Mouse (Mus musculus) embryonic facial prominence, embryonic 11.5 days (tissue): ENCODE data around the gene Gm867. TPM values are rescaled to one million over a fixed set of nuclear protein-coding genes. Genes with fewer than 3 reads are reported as not detected.

Experiments
- ATAC-seq: fragments of 200-750 bp; cut with Nextera tagmentation; replicated peaks from 2 replicates; pipeline ENCODE4 v1.8.0; 2017; ENCODE audit warnings: low read depth; ENCODE audit not compliant: insufficient number of reproducible peaks, low FRiP score, low TSS enrichment
- DNase-seq: peaks from one replicate; pipeline ENCODE4 v3.0.0-alpha.2; 2015; ENCODE audit warnings: low spot score
- H3K27ac ChIP-seq: fragments of 300-500 bp; sonication (generic); replicated peaks from 2 replicates; pipeline ENCODE4 v1.5.1; 2014; ENCODE audit warnings: mild to moderate bottlenecking, low read depth, low read length, control low read depth
- H3K27me3 ChIP-seq: fragments of 300-500 bp; sonication (generic); 2 replicates; pipeline ENCODE4 v1.6.1; 2014; ENCODE audit warnings: mild to moderate bottlenecking, low read length, moderate library complexity, mixed read lengths; ENCODE audit not compliant: control insufficient read depth, insufficient read depth
- H3K36me3 ChIP-seq: fragments of 300-500 bp; sonication (generic); replicated peaks from 2 replicates; pipeline ENCODE4 v1.6.1; 2014; ENCODE audit warnings: low read depth, mild to moderate bottlenecking, low read length, moderate library complexity, mixed read lengths; ENCODE audit not compliant: control insufficient read depth, insufficient read depth
- H3K4me1 ChIP-seq: fragments of 300-500 bp; sonication (generic); 2 replicates; pipeline ENCODE4 v1.6.1; 2014; ENCODE audit warnings: low read length, mixed read lengths; ENCODE audit not compliant: control insufficient read depth, insufficient read depth
- H3K4me2 ChIP-seq: fragments of 300-500 bp; sonication (generic); 2 replicates; pipeline ENCODE4 v1.6.1; 2014; ENCODE audit warnings: low read depth, mild to moderate bottlenecking, control low read depth, low read length, moderate library complexity
- H3K4me3 ChIP-seq: fragments of 300-500 bp; sonication (generic); 2 replicates; pipeline ENCODE4 v1.5.1; 2014; ENCODE audit warnings: low read depth, low read length, control low read depth
- H3K9ac ChIP-seq: fragments of 300-500 bp; sonication (generic); replicated peaks from 2 replicates; pipeline ENCODE4 v1.6.1; 2014; ENCODE audit warnings: mild to moderate bottlenecking, control low read depth, low read length
- H3K9me3 ChIP-seq: fragments of 300-500 bp; sonication (generic); replicated peaks from 2 replicates; pipeline ENCODE4 v1.6.1; 2016; ENCODE audit warnings: mild to moderate bottlenecking, low read length, inconsistent platforms, mixed read lengths; ENCODE audit not compliant: control insufficient read depth
- WGBS: fragments of 180-500 bp; shearing (Covaris S2); extraction: QIAGEN DNeasy Blood & Tissue Kit; methylation state at CpG from one replicate; pipeline ENCODE4 v1.1.7; 2014; 5-methylcytosine and 5-hydroxymethylcytosine counted together
- polyA plus RNA-seq: library from polyadenylated mRNA; unstranded; fragments of >200 nt; fragmentation: Nextera tagmentation; extraction: Ambion mirVana; gene quantifications from 2 replicates; pipeline ENCODE4 v1.2.1, GENCODE M21; 2014

The Gm867 gene
- polyA plus RNA-seq, 1 experiment from 2014 or later = 0.62 TPM

DNA sequence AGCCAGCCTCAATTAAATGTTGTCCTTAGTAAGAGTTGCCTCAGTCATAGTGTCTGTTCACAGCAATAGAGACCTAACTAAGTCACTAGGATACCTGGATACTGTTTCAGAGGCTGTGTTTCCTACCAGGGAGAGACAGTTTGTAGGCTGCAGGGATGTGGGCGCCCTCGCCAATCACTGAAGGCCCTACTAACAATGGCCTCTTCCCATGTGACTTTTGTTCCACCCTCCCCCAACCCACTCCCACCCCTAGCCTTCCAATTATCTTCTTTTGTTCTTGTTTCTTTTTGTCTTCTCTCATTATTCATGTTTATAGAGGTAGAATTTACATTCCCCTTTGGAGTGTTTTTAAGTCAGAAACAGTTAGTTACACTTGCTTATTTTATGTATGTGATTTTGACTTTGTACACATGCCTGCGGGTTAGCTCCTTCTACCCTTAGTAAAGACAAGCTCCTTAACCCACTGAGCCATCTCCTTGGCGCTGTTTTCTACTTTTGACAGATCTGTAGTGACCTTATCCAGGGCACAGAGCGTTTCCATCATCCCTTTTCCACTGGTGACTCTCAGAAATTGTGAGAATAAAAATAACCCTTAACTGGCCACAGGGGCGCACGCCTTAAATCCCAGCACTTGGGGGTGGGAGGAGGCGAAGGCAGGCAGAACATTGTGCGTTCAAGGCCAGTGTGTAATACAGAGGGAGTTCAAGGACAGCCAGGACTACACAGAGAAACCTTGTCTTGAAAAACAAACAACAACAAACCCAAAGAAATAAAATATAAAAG is 761 bp upstream of the Gm867 start:
- Histone ChIP-seq H3K9me3 (no peaks in the 10 kb centered on the region), H3K27me3 (peaks cover 8% of the 10 kb centered on the region), H3K9ac (no peak overlapping the region), H3K4me3 (no peak overlapping the region), H3K4me2 (no peak overlapping the region), H3K36me3 (no peaks in the 10 kb centered on the region), H3K4me1 (no peaks in the 10 kb centered on the region), H3K27ac (no peak overlapping the region)
- DNase-seq = no peak
- no peak for ATAC-seq
- 68% methylated on average over 9 of the region's 9 CpGs for WGBS

DNA sequence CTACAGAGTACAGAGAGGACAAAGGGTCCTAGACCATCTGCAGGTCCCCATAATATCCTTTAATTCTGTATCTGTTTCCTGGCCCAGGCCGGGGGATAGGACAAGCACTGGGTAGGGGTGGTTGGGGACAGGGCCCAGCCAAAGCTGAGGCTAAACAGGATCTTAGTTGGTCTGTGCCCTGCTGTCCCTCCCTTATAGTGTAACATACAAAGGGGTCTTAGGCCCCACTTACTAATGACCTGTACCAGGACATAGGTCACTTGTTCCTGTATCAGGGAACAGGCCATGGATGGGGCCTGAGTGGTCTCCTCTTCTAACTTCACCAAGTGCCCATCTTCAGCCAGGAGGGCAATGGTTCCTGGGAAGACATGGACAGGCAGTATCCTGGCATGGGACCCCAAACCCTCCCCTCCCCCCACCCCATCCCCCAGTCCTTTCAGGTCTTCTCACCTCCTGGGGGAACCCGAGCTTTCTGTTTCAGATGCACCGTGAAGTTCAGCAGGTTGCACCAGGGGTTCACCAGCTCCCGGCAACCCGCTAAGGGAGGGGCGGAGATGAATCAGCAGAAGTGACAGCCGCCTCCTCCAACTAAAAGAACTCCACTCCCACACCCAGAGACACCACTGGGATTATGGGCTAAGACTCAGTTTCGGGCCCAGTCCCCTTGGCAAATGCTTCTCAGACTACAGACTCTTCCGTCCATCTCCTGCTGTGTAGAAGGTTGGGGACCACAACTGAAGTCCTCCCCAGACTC is 814 bp downstream of the Gm867 start:
- DNase-seq (no peak), ATAC-seq (no peak)
- no peaks in the 10 kb centered on the region for H3K36me3 ChIP-seq
- no peaks in the 10 kb centered on the region; the same call in 1 of the 2 replicates for H3K4me1 ChIP-seq
- no peaks in the 10 kb centered on the region for H3K9me3 ChIP-seq
- peaks cover 14% of the 10 kb centered on the region for H3K27me3 ChIP-seq
- no peak overlapping the region for H3K27ac ChIP-seq
- no peak overlapping the region for H3K4me2 ChIP-seq
- H3K9ac ChIP-seq = no peak overlapping the region
- WGBS = 42% methylated on average over 9 of the region's 9 CpGs
- H3K4me3 ChIP-seq = no peak overlapping the region

DNA sequence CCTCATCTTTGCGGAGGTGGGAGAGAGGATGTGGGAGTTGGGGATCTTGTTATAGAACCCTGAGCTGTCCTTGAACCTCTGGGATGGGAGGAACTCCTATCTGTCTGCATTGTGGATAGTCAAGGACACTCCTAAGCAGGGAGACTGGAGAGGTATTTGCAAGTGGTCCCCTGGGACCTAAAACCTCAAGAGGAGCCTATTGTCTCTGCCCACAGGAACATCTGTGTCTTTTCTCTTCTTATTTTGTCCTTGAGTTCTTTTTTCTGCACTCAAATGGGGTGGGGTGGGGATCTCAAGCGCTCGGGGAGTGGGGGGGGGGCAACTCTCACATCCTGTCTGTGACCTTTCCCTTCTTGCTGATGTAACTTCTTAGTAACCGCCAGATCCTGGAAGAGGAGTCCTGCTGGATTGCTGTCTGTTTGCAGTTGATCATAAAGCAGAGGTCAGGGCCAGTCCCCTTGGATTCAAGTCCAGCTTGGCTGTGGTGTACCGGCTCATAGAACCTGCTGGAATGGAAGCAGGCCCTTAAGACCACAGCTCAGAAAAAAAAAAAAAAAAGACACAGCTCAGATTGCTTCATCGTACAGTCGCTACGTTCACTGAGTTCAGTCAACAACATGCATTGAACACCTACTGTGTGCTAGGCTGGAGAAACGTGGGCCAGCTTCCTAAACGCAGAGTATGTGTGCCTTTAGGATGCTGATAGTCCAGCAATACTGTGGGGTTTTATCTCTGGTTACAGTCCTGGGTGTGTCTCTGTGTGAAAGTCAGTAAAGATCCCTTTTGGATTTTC is 2.4 kb downstream of the Gm867 start:
- DNase-seq (no peak), ATAC-seq (no peak)
- Histone ChIP-seq H3K4me1 (no peaks in the 10 kb centered on the region; the same call in none of the 2 replicates), H3K36me3 (no peaks in the 10 kb centered on the region), H3K27ac (no peak overlapping the region), H3K9ac (no peak overlapping the region), H3K9me3 (no peaks in the 10 kb centered on the region), H3K27me3 (peaks cover 14% of the 10 kb centered on the region), H3K4me2 (no peak overlapping the region), H3K4me3 (no peak overlapping the region)
- 48% methylated on average over 10 of the region's 10 CpGs for WGBS

DNA sequence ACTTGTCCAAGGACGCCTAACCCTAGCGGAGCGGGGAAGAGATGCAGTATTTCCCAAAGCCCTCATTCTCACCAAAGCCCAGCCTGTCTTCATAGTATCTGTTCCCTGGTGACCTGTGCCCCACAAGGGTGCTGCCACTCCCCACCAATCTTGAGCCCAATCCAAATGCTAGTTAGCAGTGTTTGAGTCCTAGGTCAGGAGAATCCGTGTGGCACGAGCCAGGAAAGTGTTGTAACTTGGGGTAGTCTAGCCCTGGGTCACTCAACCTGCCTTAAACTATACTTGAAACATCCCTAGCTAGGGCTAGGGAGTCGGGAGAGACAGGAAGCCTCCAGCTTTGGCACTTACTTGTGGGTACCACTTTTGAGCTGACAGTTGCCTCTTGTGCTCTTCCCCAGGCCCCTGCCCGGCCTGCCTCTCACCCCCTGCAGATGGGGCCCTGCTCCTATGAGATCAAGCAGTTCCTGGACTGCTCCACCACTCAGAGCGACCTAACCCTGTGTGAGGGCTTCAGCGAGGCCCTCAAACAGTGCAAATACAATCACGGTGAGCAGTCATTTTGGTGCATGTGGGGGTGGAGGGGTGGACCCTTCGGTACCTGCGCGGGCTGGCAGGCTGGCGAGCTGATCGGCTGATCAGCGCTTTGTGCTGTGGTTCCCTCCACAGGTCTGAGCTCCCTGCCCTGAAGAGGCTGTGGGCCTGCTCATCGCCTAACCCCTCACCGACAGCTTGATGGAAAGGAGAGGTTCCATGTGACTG is 3.4 kb downstream of the Gm867 start:
- WGBS = 30% methylated on average over 18 of the region's 18 CpGs
- H3K4me3 ChIP-seq = no peak overlapping the region
- peaks cover 3% of the 10 kb centered on the region for H3K4me1 ChIP-seq
- no peak overlapping the region for H3K4me2 ChIP-seq
- H3K27me3 ChIP-seq = peaks cover 14% of the 10 kb centered on the region
- H3K27ac ChIP-seq = no peak overlapping the region
- DNase-seq = no peak
- ATAC-seq = no peak
- no peaks in the 10 kb centered on the region for H3K36me3 ChIP-seq
- H3K9ac ChIP-seq = no peak overlapping the region
- no peaks in the 10 kb centered on the region for H3K9me3 ChIP-seq

DNA sequence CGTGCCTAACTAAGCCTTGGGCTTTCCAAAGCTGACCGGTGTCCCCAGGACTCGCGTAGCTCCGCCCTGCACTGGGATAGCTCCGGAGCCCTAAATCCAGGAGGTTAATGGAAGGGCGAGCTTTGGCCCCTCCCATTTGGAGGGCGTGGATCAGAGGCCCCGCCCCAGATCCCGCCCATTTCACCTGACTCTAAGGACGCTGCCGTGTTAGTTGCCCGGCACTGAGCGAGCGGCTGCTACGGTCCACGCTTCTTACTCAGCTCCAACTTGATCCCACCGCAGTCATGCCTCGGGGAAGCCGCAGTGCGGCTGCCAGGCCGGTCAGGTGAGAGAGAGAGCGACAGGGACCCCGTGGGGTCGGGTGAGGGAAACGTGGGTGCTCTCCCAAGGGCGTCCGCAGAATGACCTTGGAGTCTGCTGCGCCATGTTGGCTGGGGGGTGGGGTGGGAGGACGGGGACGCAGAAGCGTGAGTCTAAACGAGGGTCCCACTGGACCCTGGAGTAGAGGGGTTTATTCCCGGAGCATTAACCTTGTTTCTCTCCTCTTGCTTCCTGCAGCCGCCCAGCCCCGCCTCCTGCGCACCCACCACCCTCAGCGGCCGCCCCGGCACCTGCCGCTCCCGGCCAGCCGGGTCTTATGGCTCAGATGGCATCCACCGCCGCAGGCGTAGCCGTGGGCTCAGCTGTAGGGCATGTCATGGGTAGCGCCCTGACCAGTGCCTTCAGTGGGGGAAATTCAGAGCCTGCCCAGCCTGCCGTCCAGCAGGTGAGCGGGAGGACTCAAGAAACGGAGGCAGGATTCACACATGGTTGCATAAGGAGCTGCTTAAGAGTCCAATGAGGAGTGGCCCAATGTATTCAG is 4.6 kb downstream of the Gm867 start, which contains the start of gene Mmp11:
Mmp11 (minus strand) TSS at position 817 of the 862 bp plus-strand sequence.
- no peak within 1 kb of the TSS for H3K27ac ChIP-seq
- H3K4me1 ChIP-seq = peaks cover 8% of the 10 kb centered on the region
- peak within 1 kb of the TSS; percentile 43 for H3K4me3 ChIP-seq
- WGBS = 1% methylated on average over 46 of the region's 51 CpGs
- H3K4me2 ChIP-seq = peak within 1 kb of the TSS; percentile 87
- H3K9me3 ChIP-seq = no peaks in the 10 kb centered on the region
- peak; percentile 88 for DNase-seq
- peak within 1 kb of the TSS; percentile 43 for H3K9ac ChIP-seq
- ATAC-seq = peak; percentile 26; the same call in 1 of the 2 replicates
- peaks cover 17% of the 10 kb centered on the region for H3K27me3 ChIP-seq
- H3K36me3 ChIP-seq = no peaks in the 10 kb centered on the region

DNA sequence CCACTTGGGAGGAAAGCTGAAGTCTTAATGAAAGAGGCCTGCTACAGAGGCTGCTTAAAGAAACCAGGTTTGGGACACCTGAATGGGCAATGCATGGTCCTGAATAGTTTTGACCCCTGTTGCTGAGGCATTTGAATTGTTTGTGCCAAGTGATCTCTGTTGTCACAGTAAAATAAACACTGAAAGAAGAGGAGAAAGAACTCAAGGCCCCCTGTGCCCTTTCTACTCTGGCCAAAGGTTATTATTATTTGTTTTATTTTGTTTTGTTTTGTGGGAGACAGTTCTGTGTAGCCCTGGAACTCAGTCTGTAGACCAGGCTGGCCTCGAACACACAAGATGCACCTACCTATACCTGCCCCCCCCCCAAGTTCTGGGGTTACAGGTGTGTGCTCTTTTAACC is 5.5 kb downstream of the Gm867 start:
- DNase-seq (no peak), ATAC-seq (no peak)
- Histone ChIP-seq H3K9me3 (no peaks in the 10 kb centered on the region), H3K27me3 (peaks cover 17% of the 10 kb centered on the region), H3K27ac (no peak overlapping the region), H3K9ac (no peak overlapping the region), H3K4me3 (peak overlapping the region; percentile 43), H3K36me3 (no peaks in the 10 kb centered on the region), H3K4me2 (peak overlapping the region; percentile 87), H3K4me1 (peaks cover 8% of the 10 kb centered on the region)
- WGBS = 87% methylated on average over 1 of the region's 1 CpGs

DNA sequence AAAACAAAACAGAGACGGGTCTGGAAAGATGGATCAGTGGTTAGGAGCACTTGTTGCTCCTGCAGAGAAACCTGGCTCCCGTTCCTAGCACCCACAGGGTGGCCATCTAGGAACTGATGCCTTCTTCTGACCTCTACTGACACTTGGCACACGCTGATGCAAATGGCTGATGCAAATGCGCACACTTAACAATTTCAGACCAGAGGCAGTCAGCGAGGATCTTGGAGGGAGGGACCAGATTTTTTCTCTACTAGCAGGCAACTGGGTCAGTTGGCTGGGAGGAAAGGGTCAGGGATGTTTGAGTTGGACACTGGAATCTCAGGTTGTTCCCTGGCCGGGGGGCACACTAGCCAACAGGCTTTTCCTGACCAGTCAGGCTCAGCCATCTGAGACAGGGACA is 7.6 kb downstream of the Gm867 start, which contains the start of gene Chchd10:
Chchd10 (plus strand) TSS at position 240 of the 400 bp plus-strand sequence.
- Histone ChIP-seq H3K4me2 (peak within 1 kb of the TSS; percentile 96), H3K36me3 (no peaks in the 10 kb centered on the region), H3K27ac (0 out of 2 replicates have a peak within 1 kb of the TSS, but pooled peaks have one; percentile 49), H3K9ac (peak within 1 kb of the TSS; percentile 93), H3K4me1 (peaks cover 8% of the 10 kb centered on the region), H3K4me3 (peak within 1 kb of the TSS; percentile 64), H3K9me3 (no peaks in the 10 kb centered on the region), H3K27me3 (peaks cover 17% of the 10 kb centered on the region)
- 20% methylated on average over 6 of the region's 6 CpGs for WGBS
- DNase-seq (no peak), ATAC-seq (no peak)
